Mouse (Mus musculus): ENCODE data around the gene Cdkal1. TPM values are rescaled to one million over a fixed set of nuclear protein-coding genes. Genes with fewer than 3 reads are reported as not detected.

Cdkal1 gene
- polyA plus RNA-seq, 1 experiment from 2014 or later, result 25.9 TPM

DNA sequence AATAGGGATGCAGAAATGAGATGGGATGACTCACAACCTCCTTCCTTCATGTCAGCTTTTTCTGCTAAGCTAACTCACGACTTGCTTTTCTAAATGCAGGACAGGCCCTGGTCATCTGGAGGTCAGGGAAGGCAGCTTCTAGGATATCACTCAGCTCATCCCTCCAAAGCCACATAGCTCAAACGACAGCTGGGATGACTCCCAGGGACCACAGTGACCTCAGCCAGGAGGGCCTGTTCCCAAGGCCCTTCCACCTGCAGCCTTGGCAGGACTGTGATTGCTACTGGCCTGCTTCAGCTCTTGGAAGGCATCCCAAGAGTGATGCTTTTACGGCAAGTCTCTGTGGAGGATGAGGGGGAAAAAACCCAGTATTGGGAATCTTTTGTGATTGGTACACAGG lies 693.0 kb downstream of the Cdkal1 start:
- no peak overlapping the region for H3K4me3 ChIP-seq (ENCODE audit: low read depth, low read length)
- no peak overlapping the region for H3K9ac ChIP-seq (ENCODE audit: low read depth, low read length)
- H3K4me1 ChIP-seq (ENCODE audit: control insufficient read depth, insufficient read depth, low read length), result peaks cover 9% of the 10 kb centered on the region; the same call in 1 of the 2 replicates
- H3K36me3 ChIP-seq (ENCODE audit: control insufficient read depth, insufficient read depth, low read length), result no peaks in the 10 kb centered on the region
- ATAC-seq (ENCODE audit: low read depth), result no peak
- DNase-seq (ENCODE audit: low spot score), result no peak
- no peak overlapping the region for H3K27ac ChIP-seq (replicated peaks; ENCODE audit: low read depth, low read length)
- WGBS, result 41% methylated on average over 3 of the region's 3 CpGs
- no peak overlapping the region for H3K4me2 ChIP-seq (ENCODE audit: low read depth, low read length)
- H3K9me3 ChIP-seq (ENCODE audit: control insufficient read depth, low read length), result no peaks in the 10 kb centered on the region
- H3K27me3 ChIP-seq (replicated peaks; ENCODE audit: control insufficient read depth, insufficient read depth, low read length), result no peaks in the 10 kb centered on the region

DNA sequence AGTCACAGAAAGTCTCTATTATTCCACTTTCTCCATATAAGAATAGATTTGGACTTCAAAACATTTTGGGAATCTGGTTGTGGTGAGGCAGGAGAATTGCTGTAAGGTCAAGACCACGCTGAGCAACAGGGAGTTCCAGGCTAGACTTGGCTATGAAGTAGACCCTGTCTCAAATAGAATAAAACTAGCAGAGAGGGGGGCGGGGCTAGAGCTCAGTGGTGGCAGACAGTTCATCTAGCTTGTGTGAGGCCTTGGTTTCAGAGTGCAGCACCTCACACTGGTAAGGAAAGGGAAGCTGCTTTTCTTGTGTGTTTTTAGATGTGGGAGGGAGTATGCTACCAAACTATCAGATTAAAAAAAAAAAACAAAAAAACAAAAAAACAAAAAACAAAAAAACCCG lies 694.0 kb downstream of the Cdkal1 start:
- Histone ChIP-seq H3K4me2 (ENCODE audit: low read depth, low read length) (no peak overlapping the region), H3K9ac (ENCODE audit: low read depth, low read length) (no peak overlapping the region), H3K27ac (replicated peaks; ENCODE audit: low read depth, low read length) (no peak overlapping the region), H3K4me1 (ENCODE audit: control insufficient read depth, insufficient read depth, low read length) (peaks cover 9% of the 10 kb centered on the region; the same call in 1 of the 2 replicates), H3K9me3 (ENCODE audit: control insufficient read depth, low read length) (no peaks in the 10 kb centered on the region), H3K27me3 (replicated peaks; ENCODE audit: control insufficient read depth, insufficient read depth, low read length) (no peaks in the 10 kb centered on the region), H3K4me3 (ENCODE audit: low read depth, low read length) (no peak overlapping the region), H3K36me3 (ENCODE audit: control insufficient read depth, insufficient read depth, low read length) (no peaks in the 10 kb centered on the region)
- WGBS, result 83% methylated on average over 3 of the region's 3 CpGs
- DNase-seq (ENCODE audit: low spot score) (no peak), ATAC-seq (ENCODE audit: low read depth) (no peak)

DNA sequence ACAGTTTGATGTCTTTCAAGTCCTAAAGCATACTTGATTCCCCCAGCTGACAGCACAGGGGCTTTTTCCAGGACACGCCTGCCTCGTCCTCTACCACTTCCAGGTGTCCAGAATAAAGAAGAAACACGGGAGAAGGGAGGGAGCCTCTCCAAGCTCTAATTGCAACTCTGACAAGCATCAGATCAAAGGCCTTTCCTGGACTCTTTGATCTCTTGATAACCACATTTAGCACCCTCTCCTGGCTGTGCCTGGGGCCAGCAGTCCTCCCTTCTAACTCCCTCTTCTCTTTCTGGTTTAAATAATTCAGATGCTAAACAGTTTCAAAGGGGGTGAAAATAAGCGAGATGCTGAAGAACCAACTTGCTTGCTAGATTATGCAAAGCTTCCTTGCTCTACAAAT lies 698.8 kb downstream of the Cdkal1 start:
- no peak for DNase-seq (ENCODE audit: low spot score)

DNA sequence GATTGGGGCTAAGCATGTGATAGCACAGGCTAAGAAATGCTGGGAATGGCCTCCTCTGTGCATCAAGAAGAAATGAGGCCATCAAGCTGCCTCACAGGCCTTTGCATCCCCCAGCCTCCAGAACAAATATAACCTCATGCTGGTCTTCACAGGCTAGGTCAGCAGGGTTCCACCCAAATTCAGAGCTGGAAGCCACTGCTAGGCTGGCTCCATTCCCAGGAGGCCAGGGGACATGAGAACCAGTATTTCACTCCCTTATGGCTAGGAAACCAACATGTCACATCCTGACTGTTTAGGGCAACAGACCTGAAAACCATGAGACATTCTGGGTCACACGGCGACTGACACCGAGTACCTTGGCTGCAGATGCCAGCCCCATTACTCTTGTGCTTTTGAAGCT lies 700.2 kb downstream of the Cdkal1 start:
- no peak for ATAC-seq (ENCODE audit: low read depth)
- DNase-seq (ENCODE audit: low spot score), result no peak
- no peaks in the 10 kb centered on the region for H3K27me3 ChIP-seq (replicated peaks; ENCODE audit: control insufficient read depth, insufficient read depth, low read length)
- H3K4me2 ChIP-seq (ENCODE audit: low read depth, low read length), result no peak overlapping the region
- H3K9me3 ChIP-seq (ENCODE audit: control insufficient read depth, low read length), result no peaks in the 10 kb centered on the region
- no peaks in the 10 kb centered on the region for H3K4me1 ChIP-seq (ENCODE audit: control insufficient read depth, insufficient read depth, low read length)
- H3K9ac ChIP-seq (ENCODE audit: low read depth, low read length), result no peak overlapping the region
- 77% methylated on average over 3 of the region's 3 CpGs for WGBS
- no peaks in the 10 kb centered on the region for H3K36me3 ChIP-seq (ENCODE audit: control insufficient read depth, insufficient read depth, low read length)
- no peak overlapping the region for H3K4me3 ChIP-seq (ENCODE audit: low read depth, low read length)
- no peak overlapping the region for H3K27ac ChIP-seq (replicated peaks; ENCODE audit: low read depth, low read length)

More for the DNA sequence above, 698.8 kb downstream of the Cdkal1 start:
- no peak overlapping the region for H3K4me3 ChIP-seq (ENCODE audit: low read depth, low read length)
- H3K27me3 ChIP-seq (replicated peaks; ENCODE audit: control insufficient read depth, insufficient read depth, low read length), result no peaks in the 10 kb centered on the region
- no peaks in the 10 kb centered on the region for H3K4me1 ChIP-seq (ENCODE audit: control insufficient read depth, insufficient read depth, low read length)
- H3K9ac ChIP-seq (ENCODE audit: low read depth, low read length), result no peak overlapping the region
- no peaks in the 10 kb centered on the region for H3K9me3 ChIP-seq (ENCODE audit: control insufficient read depth, low read length)
- H3K36me3 ChIP-seq (ENCODE audit: control insufficient read depth, insufficient read depth, low read length), result no peaks in the 10 kb centered on the region
- no peak for ATAC-seq (ENCODE audit: low read depth)
- H3K4me2 ChIP-seq (ENCODE audit: low read depth, low read length), result no peak overlapping the region
- WGBS, result 26% methylated on average over 4 of the region's 4 CpGs
- H3K27ac ChIP-seq (replicated peaks; ENCODE audit: low read depth, low read length), result no peak overlapping the region

DNA sequence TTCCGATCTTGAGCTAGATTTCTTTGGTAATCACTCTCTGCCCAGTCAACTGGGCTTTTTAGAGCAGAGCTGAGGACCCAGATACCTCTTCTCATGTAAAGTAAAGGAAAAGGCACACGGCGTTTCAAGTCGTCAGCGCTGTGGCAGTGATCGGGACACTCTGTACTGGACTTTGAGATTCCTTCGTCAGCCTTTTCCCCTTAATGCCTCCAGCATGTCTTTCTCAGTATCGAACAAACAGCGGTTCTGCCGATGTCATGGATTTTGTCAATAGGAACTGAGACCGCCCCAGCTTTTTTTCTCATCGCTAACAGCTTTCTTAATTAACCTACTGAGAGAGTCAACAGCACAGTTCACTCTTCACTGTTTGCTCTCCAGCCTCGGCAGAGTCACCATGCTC lies 705.4 kb downstream of the Cdkal1 start:
- no peak for ATAC-seq (ENCODE audit: low read depth)
- DNase-seq (ENCODE audit: low spot score), result no peak
- WGBS, result 79% methylated on average over 13 of the region's 13 CpGs

DNA sequence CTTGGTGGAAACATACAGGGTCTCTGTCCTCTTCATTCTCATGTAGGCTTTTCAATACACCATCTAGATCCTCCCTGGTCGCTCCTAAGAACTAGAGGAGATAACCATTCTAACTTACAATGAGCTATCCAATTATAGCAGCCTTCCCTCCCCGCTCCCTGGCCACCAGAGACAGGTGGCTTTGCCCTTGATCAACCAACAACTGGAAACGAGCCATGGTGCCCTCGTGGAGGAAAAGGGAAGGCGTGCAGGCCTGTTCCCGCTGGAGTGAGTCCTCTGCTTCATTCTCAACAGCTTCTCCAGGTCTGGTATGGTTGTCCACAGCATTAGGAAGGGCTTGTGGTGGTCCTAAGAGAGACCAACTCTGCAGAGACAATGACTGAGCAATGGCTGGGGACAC lies 706.1 kb downstream of the Cdkal1 start:
- Histone ChIP-seq H3K9me3 (ENCODE audit: control insufficient read depth, low read length) (no peaks in the 10 kb centered on the region), H3K27me3 (replicated peaks; ENCODE audit: control insufficient read depth, insufficient read depth, low read length) (no peaks in the 10 kb centered on the region), H3K4me1 (ENCODE audit: control insufficient read depth, insufficient read depth, low read length) (no peaks in the 10 kb centered on the region), H3K36me3 (ENCODE audit: control insufficient read depth, insufficient read depth, low read length) (no peaks in the 10 kb centered on the region), H3K9ac (ENCODE audit: low read depth, low read length) (no peak overlapping the region), H3K27ac (replicated peaks; ENCODE audit: low read depth, low read length) (no peak overlapping the region), H3K4me3 (ENCODE audit: low read depth, low read length) (no peak overlapping the region), H3K4me2 (ENCODE audit: low read depth, low read length) (no peak overlapping the region)
- no peak for DNase-seq (ENCODE audit: low spot score)
- no peak for ATAC-seq (ENCODE audit: low read depth)
- WGBS, result 82% methylated on average over 6 of the region's 6 CpGs

More for the DNA sequence above, 705.4 kb downstream of the Cdkal1 start:
- no peak overlapping the region for H3K4me3 ChIP-seq (ENCODE audit: low read depth, low read length)
- H3K9ac ChIP-seq (ENCODE audit: low read depth, low read length), result no peak overlapping the region
- no peaks in the 10 kb centered on the region for H3K4me1 ChIP-seq (ENCODE audit: control insufficient read depth, insufficient read depth, low read length)
- no peaks in the 10 kb centered on the region for H3K27me3 ChIP-seq (replicated peaks; ENCODE audit: control insufficient read depth, insufficient read depth, low read length)
- no peak overlapping the region for H3K4me2 ChIP-seq (ENCODE audit: low read depth, low read length)
- no peak overlapping the region for H3K27ac ChIP-seq (replicated peaks; ENCODE audit: low read depth, low read length)
- H3K9me3 ChIP-seq (ENCODE audit: control insufficient read depth, low read length), result no peaks in the 10 kb centered on the region
- H3K36me3 ChIP-seq (ENCODE audit: control insufficient read depth, insufficient read depth, low read length), result no peaks in the 10 kb centered on the region

DNA sequence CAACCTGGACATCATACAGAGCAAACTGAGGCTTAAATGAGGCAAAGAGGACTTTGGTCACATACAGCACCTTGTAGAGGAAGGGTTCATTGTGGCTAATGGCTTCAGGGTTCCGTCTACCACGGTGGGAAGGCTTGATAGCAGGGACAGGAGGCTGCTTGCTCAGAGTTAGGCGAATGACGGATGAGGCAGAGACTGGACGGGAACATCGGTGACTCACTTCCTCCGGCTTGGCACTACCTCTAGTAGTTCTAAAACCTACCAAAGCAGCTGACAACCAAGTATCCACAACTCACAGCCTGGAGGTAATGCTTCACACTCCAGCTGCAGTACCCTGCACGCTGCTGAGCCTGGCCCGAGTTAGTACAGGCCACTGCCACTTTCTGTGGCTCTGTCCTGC lies 706.9 kb downstream of the Cdkal1 start:
- H3K4me2 ChIP-seq (ENCODE audit: low read depth, low read length), result no peak overlapping the region
- H3K9me3 ChIP-seq (ENCODE audit: control insufficient read depth, low read length), result no peaks in the 10 kb centered on the region
- H3K4me3 ChIP-seq (ENCODE audit: low read depth, low read length), result no peak overlapping the region
- no peak overlapping the region for H3K27ac ChIP-seq (replicated peaks; ENCODE audit: low read depth, low read length)
- WGBS, result 88% methylated on average over 9 of the region's 9 CpGs
- H3K9ac ChIP-seq (ENCODE audit: low read depth, low read length), result no peak overlapping the region
- H3K4me1 ChIP-seq (ENCODE audit: control insufficient read depth, insufficient read depth, low read length), result no peaks in the 10 kb centered on the region
- ATAC-seq (ENCODE audit: low read depth) (no peak), DNase-seq (ENCODE audit: low spot score) (no peak)
- H3K36me3 ChIP-seq (ENCODE audit: control insufficient read depth, insufficient read depth, low read length), result no peaks in the 10 kb centered on the region
- no peaks in the 10 kb centered on the region for H3K27me3 ChIP-seq (replicated peaks; ENCODE audit: control insufficient read depth, insufficient read depth, low read length)

Other genes with a start within 250 kb of the Cdkal1 start
- gene E2f3, start 130.4 kb upstream of the Cdkal1 start, polyA plus RNA-seq (2014; fragmentation: Nextera tagmentation; extraction: Ambion mirVana), result 9.7 and 10.6 TPM in 2 replicates